Mouse (Mus musculus) heart, adult 18-20 months (tissue): Measurements from ENCODE around the gene Aldh1a1. TPM values are rescaled to one million over a fixed set of nuclear protein-coding genes. Genes with fewer than 3 reads are reported as not detected.
A peak's percentile ranks its signal among the peaks of the same experiment; 100 is the strongest.

Experiments used
- DNase-seq, 2 experiments: peaks; one replicate each; pipeline ENCODE4 v3.0.0; 2021 to 2022; ENCODE audit warnings: mixed read lengths in 1 of 2
- total RNA-seq, 2 experiments: library from RNA; stranded (reverse); gene quantifications; 2 replicates each; pipeline ENCODE4 v1.2.3; 2021

Gene Aldh1a1
- total RNA-seq, 2 experiments from 2014 or later = 20.0 to 35.0 TPM

DNA sequence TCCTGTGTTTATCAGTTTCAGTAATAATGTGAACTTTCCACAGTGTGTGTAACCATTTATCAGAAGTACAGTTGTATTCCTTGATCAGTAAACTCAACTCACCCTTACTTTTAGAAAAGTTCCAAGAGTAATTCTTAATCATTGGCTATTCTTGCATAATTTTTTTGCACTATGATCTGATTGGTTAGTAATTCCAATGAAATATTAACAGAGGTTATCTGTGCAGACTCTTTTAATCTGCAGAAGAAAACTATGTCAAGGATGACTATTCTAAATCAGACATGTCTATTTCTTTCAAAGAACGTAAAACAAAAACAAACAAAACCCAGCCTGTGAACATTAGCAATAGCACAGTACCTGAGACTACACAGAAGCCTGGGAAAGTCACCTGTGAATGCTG is 62.9 kb downstream of the Aldh1a1 start:
- DNase-seq = no peak

DNA sequence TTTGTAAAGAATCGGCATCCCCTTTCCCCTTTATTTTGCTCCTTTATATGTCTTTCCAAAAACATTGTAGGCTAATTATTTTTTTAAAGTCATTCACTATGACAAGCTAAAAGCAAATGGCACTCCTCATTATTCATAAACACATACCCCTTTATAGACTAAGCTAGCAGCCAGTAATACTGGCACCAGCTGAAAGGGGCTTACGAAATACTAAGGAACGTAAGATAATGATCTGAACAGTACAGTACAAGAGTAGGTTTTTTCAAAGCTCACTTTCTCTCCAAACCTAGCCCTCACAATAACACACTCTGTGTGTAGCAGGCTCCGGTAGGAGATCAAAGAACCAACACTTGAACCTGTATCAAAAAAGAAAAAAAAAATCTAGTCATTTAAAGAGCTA is 64.7 kb downstream of the Aldh1a1 start:
- DNase-seq = no peak

DNA sequence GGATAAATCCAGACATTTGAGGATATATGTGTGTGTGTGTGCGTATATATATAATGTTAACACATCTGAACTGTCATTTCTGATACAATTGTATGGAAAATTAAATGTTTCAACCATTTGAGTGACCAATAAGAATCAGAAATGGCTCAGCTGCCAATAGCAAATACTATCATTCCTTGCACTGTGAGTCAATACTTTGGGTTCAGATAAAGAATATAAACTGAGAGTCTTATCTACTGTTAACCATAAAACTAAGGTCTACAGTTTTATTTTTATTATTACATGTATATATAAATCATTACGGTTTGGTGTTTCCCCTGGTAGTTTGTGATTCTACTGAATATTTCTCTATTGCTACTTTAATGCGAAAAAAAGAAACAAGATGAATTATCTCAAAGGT is 65.6 kb downstream of the Aldh1a1 start:
- no peak for DNase-seq

DNA sequence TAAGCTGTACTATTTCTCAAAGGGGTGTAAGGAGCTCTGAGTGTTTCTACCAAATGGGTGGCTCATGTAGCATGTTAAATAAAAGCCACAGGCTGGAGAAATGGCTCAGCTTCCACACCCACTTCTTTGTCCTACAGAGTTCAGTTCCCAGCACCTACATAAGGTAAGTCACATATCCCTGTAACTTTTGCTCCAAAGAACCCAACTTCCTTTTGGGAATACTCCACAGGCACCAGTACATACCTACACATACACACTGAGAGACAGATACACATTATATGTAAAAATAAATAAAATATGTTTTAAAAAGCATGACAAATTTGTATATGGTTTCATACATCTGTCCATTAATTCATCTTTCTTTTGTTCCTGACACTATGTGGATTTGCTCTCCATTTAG is 66.0 kb downstream of the Aldh1a1 start:
- DNase-seq = no peak

DNA sequence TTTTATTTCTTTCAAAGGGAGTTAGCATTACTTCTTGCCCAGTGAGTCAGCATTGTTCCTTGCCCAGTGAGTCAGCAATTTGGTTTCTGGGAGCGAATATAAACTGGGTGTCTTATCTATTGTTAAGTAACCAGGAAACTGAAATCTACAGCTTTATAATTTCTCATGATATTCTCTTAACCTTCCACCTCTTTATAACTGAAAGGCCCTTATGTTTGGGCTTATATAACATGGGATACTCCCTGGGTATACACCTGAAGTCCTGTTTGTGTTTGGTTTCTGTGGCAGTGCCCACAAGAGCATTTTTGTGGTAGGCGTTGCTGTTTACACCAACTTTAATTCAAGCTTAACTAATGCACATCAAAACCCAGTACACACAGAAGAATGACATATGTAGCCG is 66.4 kb downstream of the Aldh1a1 start:
- peak; percentile 32 to 37 for DNase-seq

DNA sequence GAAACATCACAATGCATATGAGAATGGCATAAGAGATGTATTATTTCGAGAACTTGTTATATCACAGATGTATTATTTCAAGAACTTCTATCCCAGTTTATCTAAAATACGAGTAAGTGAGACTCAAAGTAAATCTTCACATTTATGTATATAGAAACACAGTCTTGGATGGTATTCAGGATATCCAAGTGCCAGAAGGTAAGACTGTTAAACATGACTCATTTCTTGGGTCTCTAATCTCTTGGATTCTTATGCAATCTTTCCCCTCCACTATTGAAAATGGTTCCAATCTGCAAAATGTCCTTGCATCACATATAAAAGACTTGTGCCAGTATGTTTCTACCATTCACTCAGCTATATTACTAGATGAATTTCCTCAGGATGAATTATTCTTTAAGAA is 67.4 kb downstream of the Aldh1a1 start:
- no peak for DNase-seq

DNA sequence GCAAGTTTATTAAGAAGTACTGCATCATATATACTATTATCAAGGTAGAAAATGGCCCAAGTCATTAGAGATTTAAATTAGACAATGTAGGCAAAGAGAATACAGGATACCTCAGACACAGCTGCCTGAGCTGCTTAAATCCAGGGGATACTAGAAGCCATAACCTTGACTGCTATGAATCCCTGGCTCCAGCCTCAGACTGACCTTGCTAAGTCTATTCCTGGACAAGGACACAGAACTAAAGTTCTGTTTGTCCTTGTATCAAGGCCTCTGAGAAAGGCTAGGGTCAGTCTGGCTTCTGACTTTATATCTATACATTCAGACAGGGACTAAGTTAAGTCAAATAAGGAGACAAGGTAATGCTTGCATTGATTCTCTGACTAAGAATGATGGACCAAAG is 69.9 kb downstream of the Aldh1a1 start:
- no peak for DNase-seq

DNA sequence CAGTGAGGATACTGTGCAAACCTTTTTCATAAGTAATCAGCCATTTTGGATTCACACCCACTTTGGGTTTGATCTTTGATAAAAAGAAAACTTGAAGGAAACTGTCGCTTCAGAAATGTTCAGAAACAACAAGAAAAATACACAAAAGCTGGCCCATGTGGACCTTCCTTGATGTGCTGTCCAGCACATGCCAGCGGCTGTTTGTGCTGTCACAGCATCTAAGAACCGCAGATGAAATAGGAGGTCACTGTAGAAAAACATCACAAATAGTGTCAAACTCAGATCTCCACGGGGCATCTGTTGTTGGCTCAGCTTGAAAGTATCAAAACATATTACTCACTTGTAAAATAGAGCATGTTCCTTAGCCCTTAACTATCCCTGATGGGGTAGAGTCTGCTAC is 73.8 kb downstream of the Aldh1a1 start:
- DNase-seq = no peak

DNA sequence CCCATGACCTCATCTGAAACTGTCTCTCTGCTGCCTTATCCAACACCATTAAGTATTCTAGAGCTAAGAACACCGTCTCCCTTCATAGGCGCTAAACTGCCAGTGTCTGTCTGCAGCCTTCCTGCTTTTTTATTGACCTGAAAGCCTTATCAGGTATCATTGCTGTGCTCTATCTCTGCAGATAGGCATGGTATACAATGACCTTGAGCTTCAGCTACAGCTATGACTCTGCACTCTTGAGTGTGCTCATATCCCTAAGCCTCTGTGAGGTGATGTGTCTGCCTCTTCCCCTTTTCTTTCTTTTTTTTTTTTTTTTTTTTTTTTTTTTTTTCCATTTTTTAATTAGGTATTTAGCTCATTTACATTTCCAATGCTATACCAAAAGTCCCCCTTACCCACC is 74.5 kb downstream of the Aldh1a1 start:
- DNase-seq = no peak

DNA sequence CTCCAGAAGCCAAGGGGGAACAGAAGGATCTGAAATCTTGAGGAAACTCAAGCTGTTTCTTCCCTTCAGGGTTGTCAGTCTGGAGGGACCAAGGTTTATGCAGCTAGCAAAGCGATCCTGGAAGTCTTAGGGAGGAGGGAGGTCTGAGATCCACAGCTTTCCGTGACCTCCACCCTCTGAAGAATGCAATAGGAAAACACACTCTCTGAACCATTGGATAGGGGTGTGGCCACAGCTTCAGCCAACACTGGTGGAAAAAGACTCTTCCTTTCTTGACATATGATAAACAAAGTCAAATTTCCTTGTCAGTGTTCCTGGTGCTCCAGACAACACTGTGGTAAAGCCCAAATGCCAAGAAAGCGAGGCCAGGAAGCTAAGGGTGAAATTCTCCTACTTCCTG is 84.5 kb downstream of the Aldh1a1 start:
- DNase-seq = no peak

DNA sequence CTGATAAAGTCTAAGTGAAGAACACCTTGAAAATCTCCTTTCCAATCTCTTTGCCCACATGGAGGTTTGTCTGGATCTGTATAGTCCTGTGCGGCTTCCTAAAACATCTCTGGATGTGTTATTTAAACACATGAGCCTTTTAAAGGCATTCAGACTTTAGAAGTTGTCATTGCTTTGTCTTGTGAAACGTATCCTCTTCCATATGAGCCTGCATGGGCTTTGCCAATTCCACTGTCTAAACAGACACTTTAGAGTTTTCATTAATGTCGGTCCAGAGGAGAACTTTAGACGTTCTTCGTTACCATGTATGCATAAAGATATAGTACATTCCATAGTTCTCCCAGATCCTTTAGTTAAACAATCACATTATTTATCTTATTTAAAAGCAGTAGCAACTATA is 84.9 kb downstream of the Aldh1a1 start:
- DNase-seq = no peak

DNA sequence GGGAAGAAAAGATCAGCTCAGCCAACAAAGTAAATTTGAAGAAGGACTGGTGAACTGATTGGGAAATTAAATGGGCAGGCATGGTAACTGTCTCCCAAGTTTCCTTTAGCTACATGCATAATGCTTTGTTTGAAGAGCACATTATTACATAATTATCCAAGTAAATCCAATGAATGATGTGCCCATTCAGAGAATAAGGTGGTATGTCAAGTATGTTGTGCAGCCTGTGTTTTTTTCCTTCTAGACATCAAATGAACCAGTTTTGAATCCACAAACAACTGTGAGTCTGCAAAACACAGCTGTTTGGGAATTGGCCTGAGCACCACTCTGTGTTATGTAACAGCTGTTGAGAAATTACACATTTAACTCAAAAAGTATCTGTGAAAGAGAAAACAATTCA is 107.4 kb downstream of the Aldh1a1 start:
- peak; percentile 47 for DNase-seq

DNA sequence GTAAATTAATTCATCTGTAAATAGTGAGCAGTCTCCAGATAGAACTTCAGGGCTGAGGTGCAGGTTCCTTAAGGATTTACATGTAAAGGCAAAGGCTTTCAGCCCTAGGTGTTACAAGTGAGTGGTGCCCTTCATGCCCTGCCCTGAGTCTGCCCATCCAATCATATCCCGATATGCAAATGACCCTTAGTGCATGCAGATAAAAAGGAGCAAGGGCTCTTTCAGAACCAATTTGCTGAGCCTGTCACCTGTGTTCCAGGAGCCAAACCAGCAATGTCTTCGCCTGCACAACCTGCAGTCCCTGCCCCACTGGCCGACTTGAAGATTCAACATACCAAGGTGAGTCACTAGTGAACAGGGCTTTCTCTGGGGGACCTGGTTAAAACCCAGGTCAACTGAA is 109.2 kb downstream of the Aldh1a1 start:
- peak; percentile 45 for DNase-seq

DNA sequence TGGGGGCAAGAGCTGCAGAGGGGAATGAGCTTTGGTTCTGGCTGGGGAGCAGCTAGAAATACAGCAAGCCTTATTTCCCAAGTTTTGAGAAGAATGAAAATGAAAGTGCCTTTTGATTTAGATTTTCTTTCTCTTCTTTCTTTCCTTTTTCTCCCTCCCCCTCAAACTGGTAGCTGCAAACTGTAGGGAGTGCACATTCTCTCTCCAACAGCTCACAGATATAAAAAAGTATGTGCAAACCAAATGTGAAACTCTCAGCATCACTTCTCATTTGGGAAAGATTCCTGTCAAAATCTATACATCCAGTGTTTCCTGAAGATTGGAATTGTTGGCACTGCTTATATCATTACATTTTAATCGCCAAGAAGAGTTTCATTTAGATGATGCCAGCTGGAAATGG is 110.7 kb downstream of the Aldh1a1 start:
- no peak for DNase-seq

DNA sequence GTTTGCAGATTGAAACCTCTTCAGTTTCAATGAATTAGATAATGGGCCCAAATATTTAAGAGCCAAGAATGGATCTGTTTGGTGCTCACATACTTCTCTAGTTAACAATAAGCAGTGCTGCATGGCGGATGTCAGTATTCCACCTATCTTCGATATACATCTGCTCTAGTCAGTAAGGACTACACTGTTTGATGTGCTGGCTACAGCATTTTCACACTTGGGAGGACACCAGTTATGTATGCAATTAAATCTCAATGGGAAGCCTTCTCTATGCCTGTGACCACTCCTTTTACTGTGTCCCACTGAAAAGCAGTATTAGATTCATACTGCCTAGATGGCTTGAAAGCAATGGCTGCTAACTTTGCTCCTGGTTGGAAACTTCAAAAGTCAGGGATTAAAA is 111.4 kb downstream of the Aldh1a1 start:
- no peak for DNase-seq

DNA sequence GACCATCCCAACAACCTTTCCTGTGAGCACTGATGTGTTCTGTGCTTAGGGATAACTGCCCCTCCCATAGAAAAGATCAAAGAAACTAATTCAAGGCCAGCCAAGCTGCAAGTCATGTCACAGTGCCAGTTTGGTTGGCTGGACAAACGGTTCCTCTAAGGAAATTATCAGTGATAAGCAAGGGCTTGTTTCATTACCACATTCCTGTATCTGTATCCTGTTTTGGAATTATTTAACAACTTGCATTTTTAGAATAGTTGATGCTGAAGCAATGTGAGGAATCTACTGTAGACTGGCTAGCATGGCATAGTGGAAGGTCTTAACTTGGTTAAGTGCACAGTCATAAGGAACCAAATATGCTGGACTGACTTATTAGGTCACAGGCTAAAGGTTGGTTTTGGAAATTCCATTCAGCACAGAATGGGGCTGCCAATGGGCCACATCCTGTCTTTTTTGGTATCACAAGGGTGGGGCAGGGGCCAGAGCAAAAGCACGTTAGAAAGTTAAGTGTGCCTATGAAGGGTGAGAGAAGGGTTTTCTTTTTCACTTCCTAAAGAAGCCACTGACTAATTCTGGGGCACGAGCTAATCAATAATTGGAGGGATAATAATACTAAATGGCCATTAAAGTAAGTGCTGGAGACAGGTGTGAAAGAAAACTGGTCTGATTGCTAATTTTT is 121.9 kb downstream of the Aldh1a1 start:
- peak; percentile 7 to 15 for DNase-seq

DNA sequence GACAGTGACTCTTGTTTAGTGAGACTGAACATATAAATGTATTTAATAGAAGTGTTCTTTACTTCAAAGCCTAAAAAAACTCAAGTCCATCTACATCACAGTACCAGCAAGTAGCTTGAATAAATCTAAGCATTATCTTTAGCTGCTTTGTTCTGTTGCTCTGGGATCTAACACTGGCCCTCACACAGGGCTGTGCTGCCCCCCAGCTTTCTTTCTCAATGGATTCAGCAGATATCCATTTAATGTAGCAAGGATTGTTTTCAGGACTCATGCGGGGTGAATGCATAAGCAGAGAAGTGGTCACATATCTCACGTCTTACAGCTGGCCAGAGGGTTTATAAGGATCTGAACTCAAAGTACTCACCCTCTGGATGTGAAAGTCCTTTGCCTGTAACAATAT is 129.9 kb downstream of the Aldh1a1 start:
- DNase-seq = no peak

DNA sequence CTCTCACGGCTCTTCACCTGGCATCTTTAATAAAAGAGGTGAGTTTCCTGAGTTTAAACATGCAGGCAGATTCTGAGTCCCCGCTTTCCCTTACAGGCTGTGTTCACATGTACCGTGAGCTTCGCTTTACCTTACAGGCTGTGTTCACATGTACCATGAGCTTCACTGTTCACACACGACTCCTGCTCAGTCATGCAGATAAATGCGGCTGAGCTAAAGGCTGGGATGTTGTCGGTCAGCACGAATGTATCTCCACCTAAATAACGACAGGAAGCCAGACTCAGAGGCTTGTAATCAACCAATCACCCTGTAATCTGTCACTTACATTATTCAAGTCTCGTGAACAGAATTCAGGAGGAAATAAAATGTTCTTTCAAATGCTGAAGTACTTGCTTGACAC is 130.9 kb downstream of the Aldh1a1 start:
- no peak for DNase-seq

DNA sequence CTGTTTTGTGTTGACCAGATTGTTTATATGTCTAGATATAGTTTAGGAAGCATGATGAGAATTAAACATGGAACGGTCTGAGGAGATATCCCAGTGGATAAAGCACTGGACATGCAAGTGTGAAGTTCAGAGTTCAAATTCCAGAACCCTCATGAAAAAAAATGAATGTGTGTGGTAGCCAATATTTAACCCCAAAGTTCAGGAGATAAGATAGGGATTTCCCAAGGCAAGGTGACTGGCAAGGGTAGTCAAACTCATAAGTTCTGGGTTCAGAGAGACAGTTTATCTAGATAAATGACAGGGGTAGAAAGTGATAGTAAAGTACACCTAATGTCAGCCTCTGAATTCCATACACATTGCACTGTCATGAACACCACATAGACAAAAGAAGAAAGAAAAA is 138.5 kb downstream of the Aldh1a1 start:
- no peak for DNase-seq

DNA sequence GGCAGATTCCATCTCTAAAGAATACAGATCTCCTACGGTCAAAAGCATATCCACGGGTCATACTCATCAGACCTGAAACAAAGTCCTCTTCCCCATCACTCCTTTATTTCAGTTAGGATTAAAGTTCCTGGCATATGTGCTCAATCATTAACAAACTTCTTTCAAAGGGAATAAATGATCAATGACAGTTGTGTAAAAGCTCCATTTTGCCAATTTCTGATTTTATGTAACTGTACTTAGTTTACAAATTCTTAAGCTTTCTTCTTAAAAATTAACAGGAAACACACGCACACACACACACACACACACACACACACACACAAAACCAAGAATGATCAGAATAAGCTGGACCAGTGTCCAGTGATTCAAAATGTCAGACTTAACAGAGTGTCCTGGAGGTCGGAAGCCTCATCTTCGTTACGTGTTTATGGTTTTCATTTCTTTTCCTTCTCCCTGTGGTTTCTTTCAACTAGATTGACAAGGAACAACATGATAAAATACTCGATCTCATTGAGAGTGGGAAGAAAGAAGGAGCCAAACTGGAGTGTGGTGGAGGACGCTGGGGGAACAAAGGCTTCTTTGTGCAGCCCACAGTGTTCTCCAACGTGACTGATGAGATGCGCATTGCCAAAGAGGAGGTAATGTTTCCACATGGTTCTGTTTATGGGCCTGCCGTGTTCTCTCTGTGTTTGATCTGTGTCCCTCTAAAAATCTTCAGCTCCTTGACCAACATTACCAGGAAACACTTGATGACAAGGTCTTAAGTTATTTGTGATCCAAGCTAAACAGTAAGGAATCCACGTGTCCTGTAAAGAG is 141.6 kb downstream of the Aldh1a1 start:
- peak; percentile 5 to 42 for DNase-seq

DNA sequence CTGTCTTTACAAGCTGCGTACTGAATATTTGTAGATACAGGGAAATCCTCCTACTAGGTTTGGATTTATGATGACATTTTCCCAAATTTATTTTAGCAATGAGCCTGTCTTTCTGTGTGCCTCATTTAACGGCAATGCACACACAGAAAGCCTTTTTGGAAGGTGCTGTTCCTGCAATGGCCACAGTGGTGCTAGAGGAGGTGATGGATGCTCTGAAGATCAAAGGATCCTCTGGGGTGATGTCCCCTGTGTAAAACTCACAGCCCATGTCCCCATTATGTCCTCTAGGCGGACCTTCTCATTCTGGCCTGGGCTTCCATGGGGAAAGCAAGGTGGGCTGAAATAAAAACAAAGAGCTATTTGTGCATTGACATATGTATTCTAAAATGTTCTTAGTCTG is 151.8 kb downstream of the Aldh1a1 start:
- DNase-seq = no peak

DNA sequence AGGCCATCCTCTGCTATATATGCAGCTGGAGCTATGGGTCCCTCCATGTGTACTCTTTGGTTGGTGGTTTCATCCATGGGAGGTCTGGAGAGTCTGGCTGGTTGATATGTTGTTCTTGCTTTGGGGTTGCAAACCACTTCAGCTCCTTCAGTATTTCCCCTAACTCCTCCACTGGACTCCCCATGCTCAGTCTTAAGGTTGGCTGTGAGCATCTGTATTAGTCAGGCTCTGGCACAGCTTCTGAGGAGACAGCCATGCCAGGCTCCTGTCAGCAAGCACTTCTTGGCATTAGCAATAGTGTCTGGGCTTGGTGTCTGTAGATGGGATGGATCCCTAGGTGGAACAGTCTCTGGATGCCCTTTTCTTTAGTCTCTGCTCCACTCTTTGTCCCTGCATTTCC is 155.0 kb downstream of the Aldh1a1 start:
- peak; percentile 13 to 34 for DNase-seq

DNA sequence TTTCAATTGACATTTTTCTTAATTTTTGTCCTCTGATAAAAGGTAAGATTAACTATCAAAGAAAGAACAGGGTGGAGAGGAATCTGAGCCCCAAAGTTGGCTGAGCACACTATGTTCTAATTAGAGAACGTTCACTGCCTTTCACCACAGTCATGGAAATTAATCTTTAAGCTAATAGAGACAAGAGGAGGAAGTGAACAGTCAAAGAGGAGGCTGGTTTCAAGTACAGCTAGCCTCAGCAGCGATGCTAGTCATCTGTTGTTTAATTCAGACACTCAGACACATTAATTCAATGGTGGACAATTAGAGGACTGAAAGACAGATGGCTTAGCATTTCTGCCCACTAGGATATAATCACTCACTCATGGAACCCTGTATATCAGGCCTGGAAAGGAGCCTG is 157.5 kb downstream of the Aldh1a1 start:
- DNase-seq = no peak

DNA sequence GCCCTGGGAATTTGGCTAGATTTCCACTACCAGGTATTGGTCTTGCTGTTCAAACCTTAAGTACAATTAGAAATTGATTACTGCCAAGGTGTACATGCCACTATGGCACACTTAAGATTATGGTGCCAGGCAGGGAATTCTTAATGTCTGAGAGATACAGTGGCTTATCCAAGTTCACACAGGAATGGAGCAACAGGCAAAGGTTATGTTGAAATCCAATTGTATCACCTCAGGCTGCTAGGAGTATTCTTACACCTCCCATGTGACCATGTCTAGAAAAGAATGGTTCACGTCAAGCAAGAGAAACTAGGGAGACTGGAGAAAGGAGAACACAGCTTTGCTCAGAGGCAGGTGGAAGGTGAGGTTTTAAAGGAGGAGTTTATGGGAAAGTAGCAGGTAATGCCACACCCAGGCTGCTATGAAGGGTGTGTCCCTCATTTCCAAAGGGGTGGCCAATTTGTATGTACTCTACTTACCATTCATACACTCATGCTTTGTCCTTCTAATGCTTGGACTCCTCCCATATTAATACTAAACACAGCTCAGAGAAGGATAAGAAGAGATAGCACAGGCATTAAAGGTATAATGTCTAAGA is 160.7 kb downstream of the Aldh1a1 start:
- no peak for DNase-seq
